Mouse (Mus musculus): ENCODE data around the gene Grin3b.

The Grin3b gene

GRCm38 (mm10) chr10:79970415-79971182, at the start of gene Grin3b:
Grin3b (plus strand) TSS chr10:79970715.
- no peak for DNase-seq

DNA sequence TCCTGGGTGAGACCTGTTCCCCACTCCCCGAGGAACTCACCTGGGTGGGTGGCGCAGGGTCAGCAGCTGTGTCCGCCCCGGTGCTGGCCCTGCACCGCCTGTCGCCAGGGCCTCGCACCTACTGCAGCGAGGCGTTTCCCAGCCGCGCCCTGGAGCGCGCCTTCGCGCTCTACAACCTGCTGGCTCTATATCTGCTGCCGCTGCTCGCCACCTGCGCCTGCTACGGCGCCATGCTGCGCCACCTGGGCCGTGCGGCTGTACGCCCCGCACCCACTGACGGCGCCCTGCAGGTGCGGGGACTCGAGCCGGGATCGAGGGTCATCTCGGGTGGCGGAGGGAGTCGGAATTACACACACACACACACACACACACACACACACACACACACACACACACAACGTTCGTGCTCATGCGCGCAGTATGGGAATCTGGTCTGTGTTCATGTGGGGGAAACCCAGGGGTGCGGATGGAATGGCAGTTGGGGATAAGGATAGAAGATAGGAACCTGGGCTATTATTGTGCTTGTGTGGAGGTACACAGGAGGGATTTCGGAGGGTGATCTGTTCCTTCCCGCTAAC, 49.5 kb upstream of the Grin3b start, which contains the start of gene R3hdm4:
Gene R3hdm4, minus strand, starts transcription at position 251 of the 578 bp plus-strand sequence.
- DNase-seq = no peak

DNA sequence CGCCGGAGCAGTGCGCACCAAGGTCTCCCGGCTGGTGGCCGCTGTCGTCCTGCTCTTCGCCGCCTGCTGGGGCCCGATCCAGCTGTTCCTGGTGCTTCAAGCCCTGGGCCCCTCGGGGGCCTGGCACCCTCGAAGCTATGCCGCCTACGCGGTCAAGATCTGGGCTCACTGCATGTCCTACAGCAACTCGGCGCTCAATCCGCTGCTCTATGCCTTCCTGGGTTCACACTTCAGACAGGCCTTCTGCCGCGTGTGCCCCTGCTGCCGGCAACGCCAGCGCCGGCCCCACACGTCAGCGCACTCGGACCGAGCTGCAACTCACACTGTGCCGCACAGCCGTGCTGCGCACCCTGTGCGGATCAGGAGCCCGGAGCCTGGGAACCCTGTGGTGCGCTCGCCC, 48.9 kb upstream of the Grin3b start:
- no peak for DNase-seq

GRCm38 (mm10) chr10:79924998-79925784, 45.3 kb upstream of the Grin3b start:
- peak; percentile 89 to 96 for DNase-seq

DNA sequence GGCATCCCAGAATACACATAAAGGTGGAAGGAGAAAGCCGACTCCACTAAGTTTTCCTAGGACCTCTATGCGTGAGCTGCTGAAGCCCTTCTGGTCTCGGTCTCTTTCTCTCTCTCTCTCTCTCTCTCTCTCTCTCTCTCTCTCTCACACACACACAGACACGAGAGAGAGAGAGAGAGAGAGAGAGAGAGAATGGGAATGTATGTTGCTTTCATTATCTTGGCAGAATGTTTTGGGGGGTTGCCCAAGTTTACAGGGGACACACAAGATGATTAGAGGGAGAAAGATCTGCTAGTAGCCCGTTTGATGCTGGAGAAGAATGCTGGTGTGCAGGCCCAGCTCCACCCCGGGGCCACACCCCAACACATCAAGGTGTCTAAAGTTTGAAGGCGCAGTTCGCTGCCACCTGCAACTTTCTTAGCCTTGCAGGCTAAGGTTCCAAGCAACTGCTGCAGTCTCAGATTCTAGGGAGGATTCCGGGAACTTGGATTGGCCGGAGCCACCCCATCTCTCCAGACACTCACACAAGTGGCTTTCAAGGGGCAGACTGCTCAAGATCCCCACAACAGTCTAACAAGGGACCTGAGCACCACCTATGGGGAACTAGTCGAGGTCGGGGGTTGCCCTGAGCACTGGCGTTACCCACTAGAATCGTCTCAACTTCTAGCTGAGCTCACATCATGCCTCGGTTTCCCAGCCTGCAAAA, 44.6 kb upstream of the Grin3b start:
- DNase-seq = peak; percentile 43 to 57

DNA sequence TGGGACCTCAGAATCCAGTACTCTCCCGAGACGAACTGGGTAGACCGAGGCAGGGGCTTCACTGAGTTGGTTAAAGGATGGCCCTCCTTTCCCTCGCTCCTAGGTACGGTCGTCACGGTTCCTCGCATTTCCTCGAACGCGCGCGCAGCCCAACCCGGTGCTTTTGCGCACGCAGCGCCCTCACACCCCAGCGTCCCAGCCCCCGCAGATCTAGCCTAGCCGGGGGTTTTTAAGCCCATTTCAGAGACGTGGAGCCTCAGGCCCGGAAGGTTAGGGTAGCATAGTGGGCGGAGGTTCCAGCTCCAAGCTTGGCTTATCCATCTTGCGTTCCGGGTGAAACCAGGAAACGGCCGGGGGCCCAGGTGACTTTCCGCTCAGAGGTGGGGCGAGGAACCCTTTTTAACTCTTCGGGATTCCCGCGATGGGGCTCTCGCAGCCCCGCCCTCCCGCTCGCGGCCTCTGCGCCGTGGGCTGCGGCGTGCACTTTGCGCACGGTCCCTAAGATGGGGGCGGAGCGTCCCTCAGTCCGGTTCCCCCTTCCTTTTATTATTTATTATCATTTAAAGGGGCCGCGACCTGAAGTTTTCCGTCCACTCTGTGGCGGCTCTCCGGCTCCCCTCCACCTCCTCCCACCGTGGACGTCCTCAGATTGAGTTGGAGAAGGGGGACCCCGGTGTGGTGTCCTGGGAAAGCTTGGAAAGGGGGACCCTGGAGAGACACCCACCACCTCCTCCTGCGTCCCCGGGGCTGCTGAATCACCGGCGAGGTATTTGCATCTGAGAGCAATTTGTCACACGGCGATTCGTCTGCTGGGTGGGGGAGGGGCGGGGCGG, 43.8 kb upstream of the Grin3b start, which contains the start of gene Arid3a:
Gene Arid3a, plus strand, starts transcription at position 553 of the 833 bp plus-strand sequence.
- peak; percentile 92 for DNase-seq

DNA sequence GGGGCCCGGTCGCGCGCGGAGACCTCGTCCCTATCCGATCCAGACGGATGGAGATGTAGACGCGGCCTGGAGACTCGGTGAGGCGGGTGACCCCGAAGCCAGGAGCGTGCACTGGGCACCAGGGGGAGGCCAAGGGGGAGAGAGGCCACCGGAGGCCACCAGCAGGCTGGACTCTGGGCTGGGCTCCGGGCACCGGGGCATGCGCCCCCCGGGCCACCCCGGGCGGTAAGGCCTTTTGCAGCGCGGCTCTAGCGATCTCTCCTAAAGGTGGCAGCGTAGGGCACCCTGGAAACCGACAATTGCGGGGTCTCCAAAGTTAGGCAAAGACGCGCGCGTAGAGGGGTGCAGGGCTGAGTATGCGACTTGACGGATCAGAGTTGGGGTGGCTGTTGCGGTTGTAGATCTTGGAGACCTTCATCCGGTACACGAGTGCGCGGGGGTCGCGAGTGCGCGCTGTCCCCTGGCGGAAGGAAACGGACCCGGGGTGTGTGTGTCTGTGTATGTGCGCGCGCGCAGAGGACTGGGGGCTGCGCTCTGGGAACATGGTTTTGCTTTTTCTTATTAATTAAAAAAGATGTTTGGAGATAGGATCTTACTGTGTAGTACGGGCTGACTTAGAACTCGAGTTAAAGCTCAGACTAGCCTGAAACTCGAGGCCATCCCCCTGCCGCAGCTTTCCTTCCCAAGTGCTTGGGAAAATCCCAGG, 43.0 kb upstream of the Grin3b start:
- DNase-seq = peak; percentile 84 to 89

DNA sequence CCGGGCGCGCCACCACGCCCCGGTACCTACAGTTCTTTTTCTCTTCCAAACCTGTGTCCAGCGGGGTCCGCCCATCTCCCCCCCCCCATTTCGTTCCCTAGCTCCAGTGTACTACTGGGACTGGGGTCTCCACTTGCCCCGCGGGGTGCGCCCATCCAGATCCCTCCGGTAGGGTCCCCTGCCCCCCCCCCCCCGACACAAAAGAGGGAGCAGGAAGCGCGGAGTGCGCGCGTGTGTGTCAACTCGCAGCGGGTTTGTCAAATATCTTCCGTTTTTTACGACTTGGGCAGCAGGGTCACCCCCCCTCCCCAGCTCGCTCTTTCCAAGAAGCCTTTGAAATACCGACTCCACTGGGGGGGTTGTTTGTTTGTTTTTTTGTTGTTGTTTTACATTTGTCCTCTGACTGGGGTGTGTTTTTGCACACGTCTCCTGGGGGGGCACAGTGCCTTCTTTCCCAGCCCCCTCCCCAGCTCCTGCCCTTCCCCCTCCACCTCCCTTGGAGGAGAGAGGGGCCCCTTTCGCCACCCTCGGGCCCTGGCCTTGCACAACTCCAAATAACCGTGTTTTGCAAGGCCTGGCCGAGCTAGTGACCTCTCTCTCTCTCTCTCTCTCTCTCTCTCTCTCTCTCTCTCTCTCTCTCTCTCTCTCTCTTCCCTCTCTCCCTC, 42.4 kb upstream of the Grin3b start:
- DNase-seq = peak; percentile 43 to 50

DNA sequence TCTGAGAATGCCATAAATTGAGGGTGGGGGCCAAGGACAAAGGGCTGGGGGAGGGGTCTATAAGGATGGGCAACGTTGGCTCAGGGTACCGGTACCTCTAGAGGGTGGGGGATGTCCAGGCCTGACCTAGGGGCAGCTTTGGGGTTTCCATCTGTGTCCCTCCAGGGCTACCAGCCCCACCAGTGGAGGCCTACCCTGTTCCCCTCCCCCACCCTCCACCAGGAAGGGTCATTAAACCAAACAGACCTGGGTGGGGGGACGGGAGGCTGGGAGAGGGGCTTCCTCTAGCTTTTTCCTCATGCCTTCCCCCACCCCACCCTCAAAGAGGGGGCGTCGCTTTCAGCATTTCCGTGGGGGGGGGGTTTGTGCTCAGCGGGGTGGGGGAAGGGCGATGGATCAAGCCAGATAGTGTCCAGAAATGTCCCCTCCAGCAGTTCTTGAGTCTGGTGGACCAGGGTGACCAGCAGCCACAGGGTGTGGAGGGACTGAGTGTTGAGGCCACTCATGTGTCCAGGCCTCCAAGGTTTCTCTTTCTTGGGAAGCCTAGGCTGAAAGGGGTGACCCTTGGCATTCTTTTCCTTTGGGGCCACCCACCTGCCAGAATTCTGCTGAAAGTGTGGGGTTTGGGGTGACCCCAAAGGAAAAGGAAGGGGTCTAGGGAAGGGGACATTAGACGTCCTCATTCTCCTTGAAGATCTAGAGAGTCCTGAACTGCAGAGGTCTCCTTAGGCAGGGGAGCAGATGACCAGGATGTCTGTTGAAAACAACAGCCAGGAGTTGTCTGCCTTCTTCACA, 41.4 kb upstream of the Grin3b start:
- DNase-seq = no peak

GRCm38 (mm10) chr10:79929967-79930825, 40.3 kb upstream of the Grin3b start:
- DNase-seq = no peak

DNA sequence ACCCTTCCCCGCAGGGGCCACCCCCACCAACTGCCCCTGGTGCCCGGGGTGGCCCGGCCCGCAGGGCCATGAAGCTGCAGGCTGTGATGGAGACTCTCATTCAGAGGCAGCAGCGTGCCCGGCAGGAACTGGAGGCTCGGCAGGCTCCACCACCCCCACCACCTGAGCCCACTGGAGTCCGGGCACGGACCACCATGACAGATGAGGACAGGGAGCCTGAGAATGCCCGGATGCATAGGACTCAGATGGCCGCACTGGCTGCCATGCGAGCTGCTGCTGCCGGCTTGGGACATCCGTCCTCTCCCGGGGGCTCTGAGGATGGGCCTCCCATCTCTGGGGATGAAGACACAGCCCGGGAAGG, 39.7 kb upstream of the Grin3b start:
- DNase-seq = no peak

- no peak for DNase-seq
Measured at GRCm38 (mm10) chr10:79931797-79932196, 38.7 kb upstream of the Grin3b start.

- DNase-seq = no peak
Measured at GRCm38 (mm10) chr10:79932736-79933135, 37.8 kb upstream of the Grin3b start.

DNA sequence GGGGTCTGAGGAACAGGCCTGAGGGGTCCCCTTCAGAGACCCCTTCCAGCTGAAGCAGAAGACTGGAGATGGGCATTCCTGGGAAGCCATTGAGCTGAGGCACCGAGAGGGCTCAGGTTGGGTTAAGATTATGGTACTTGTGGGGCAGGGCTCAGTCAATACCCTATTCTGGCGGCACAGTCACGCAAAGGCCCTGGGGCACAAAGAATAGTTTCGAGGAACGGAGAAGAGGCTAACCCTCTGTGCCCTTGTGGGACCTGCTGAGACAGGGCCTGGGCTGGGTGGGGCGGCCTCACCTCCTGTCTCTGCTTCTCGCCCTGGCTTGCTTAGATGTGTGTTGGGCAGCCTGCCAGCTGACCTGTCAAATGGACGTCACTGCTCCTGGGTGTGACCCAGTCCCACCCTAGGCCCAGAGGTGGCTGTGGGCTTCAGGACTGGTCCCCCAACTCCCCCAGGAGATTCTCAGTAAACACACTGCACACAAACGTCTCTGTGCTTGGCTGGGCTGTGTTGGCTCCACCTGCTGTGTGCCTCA, 37.3 kb upstream of the Grin3b start:
- no peak for DNase-seq

- DNase-seq = no peak
Measured at GRCm38 (mm10) chr10:79933861-79934260, 36.7 kb upstream of the Grin3b start.

- no peak for DNase-seq
Measured at GRCm38 (mm10) chr10:79934272-79934721, 36.2 kb upstream of the Grin3b start.

DNA sequence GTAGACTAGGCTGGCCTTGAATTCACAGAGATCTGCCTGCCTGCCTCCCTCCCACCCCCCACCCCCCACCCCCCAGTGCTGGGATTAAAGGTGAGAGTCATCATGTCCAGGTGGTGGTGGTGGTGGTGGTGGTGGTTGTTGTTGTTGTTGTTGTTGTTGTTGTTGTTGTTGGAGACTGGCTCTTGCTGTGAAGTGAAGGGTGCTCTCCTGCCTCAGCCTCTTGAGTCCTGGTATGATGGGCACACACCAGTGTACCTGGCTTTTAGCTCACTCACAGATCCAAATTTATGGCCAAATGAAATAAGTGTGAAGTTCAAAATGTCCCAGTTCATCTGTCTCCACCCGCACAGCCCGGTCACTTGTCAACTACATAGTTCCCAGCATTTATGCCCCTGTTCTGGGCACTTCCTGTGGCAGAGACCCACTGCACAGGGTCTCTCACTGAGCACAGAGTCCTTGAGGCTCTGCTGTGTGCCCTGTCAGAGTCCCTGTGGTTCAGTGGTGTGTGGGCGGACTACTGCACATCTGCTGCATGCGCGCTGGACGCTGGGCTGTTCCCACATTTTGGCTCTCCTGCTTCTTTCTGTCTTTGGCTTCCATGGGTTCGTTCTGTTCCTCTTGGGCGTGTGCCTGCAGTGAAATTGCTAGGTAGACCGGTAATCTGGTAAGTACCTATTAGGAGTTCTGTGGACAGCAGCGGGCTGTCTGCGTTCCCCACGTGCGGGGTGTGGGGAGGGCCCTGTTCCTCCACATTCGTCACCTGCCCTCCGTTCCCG, 35.5 kb upstream of the Grin3b start:
- DNase-seq = no peak
